In genomic region chr2:112513036-112513435, GRCm38 (mm10) we compare ENCODE assay signal across 25 mouse cellular contexts. TPM values are rescaled to one million over a fixed set of nuclear protein-coding genes. Genes with fewer than 3 reads are reported as not detected.
DNase-seq lines count a peak whose midpoint lies in the region; ATAC-seq and TF ChIP-seq lines count a peak whose summit lies in the region.
"Had no signal": no experiment of that assay in that cellular context is flagged by ENCODE, and none has a peak within 500 bp of the region (broad histone marks: within the 10 kb centered on the region; RNA-seq: fewer than 3 reads in every experiment).

No protein-coding gene starts in this region.

- 93% methylated on average over 1 of the region's 1 CpGs for WGBS in hindbrain, postnatal 0 days
- 93% methylated on average over 1 of the region's 1 CpGs for WGBS in hindbrain, embryonic 14.5 days
- 91% methylated on average over 1 of the region's 1 CpGs for WGBS in lung, embryonic 14.5 days
- WGBS in lung, adult 2 months: 91% methylated on average over 1 of the region's 1 CpGs
- WGBS in forebrain, embryonic 11.5 days: 76% methylated on average over 1 of the region's 1 CpGs

- no peak overlapping the region for H3K4me3 ChIP-seq in hindbrain, postnatal 0 days (ENCODE audit: low read length)
- no peak overlapping the region for H3K4me3 ChIP-seq in hindbrain, embryonic 14.5 days (replicated peaks; ENCODE audit: low read length)
- H3K4me3 ChIP-seq in lung, embryonic 14.5 days (ENCODE audit: low read depth, low read length): no peak overlapping the region
- no peak overlapping the region for H3K4me3 ChIP-seq in lung, adult 2 months (replicated peaks; ENCODE audit: extremely low read depth, low read depth, low read length)
- no peak overlapping the region for H3K4me3 ChIP-seq in forebrain, embryonic 11.5 days (ENCODE audit: low read depth, low read length)
- H3K4me3 ChIP-seq: embryonic facial prominence, embryonic 15.5 days; gastrocnemius, adult 2 months; heart, embryonic 13.5 days; limb, embryonic 12.5 days; midbrain, embryonic 12.5 days; stomach, embryonic 15.5 days had no signal

- TF ChIP-seq CTCF in hindbrain, postnatal 0 days (IDR thresholded peaks at IDR 0.05; ENCODE audit: low read depth): peak; percentile 31; the same call in 1 of the 2 replicates
- no peak for TF ChIP-seq CTCF in lung, embryonic 14.5 days (IDR thresholded peaks at IDR 0.05; ENCODE audit: low read depth)
- no peak for TF ChIP-seq CTCF in lung, adult 2 months (IDR thresholded peaks at IDR 0.05; ENCODE audit: insufficient read depth, low read length)
- TF ChIP-seq CTCF in brain, embryonic 14.5 days (IDR thresholded peaks at IDR 0.05; ENCODE audit: borderline replicate concordance, extremely low read depth, insufficient read depth, insufficient read length): peak; percentile 17; the same call in 1 of the 2 replicates

- H3K9me3 ChIP-seq in hindbrain, postnatal 0 days (ENCODE audit: low read length): no peaks in the 10 kb centered on the region
- no peaks in the 10 kb centered on the region for H3K9me3 ChIP-seq in hindbrain, embryonic 14.5 days (ENCODE audit: control insufficient read depth, low read length)
- no peaks in the 10 kb centered on the region for H3K9me3 ChIP-seq in lung, embryonic 14.5 days (ENCODE audit: low read depth, low read length)
- no peaks in the 10 kb centered on the region for H3K9me3 ChIP-seq in forebrain, embryonic 11.5 days (ENCODE audit: control insufficient read depth, low read length)
- H3K9me3 ChIP-seq: embryonic facial prominence, embryonic 15.5 days; heart, embryonic 13.5 days; limb, embryonic 12.5 days; midbrain, embryonic 12.5 days; stomach, embryonic 15.5 days had no signal

- no peaks in the 10 kb centered on the region for H3K4me1 ChIP-seq in hindbrain, postnatal 0 days (ENCODE audit: insufficient read depth, low read length)
- H3K4me1 ChIP-seq in hindbrain, embryonic 14.5 days (replicated peaks; ENCODE audit: control insufficient read depth, insufficient read depth, low read length): no peaks in the 10 kb centered on the region
- H3K4me1 ChIP-seq in lung, embryonic 14.5 days (ENCODE audit: insufficient read depth): no peaks in the 10 kb centered on the region
- H3K4me1 ChIP-seq in lung, adult 2 months (ENCODE audit: control insufficient read depth, insufficient read depth, low read length): no peaks in the 10 kb centered on the region; the same call in 1 of the 2 replicates
- H3K4me1 ChIP-seq in forebrain, embryonic 11.5 days (replicated peaks; ENCODE audit: control insufficient read depth, insufficient read depth, low read length): no peaks in the 10 kb centered on the region
- H3K4me1 ChIP-seq: embryonic facial prominence, embryonic 15.5 days; limb, embryonic 12.5 days; midbrain, embryonic 12.5 days; stomach, embryonic 15.5 days had no signal

- DNase-seq in hindbrain, postnatal 0 days (ENCODE audit: low spot score): no peak
- DNase-seq in hindbrain, embryonic 14.5 days (ENCODE audit: low spot score): no peak
- no peak for DNase-seq in lung, embryonic 14.5 days
- no peak for DNase-seq in lung, adult 2 months
- DNase-seq in brain, embryonic 14.5 days (ENCODE audit: low read depth): no peak
- no peak for DNase-seq in forebrain, embryonic 11.5 days (ENCODE audit: low spot score)
- DNase-seq in embryo, embryonic 10.5 days (ENCODE audit: low spot score): no peak
- DNase-seq: adrenal gland, adult 8-10 months; cerebellum, adult 11 months; cerebellum, postnatal 14 days; gastrocnemius, adult 2 months; heart, postnatal 36 days; kidney, postnatal 4 days; lung, adult 18-20 months; thymus, adult 2 months had no signal

- no peak overlapping the region for H3K4me2 ChIP-seq in hindbrain, postnatal 0 days (ENCODE audit: low read depth, low read length)
- no peak overlapping the region for H3K4me2 ChIP-seq in hindbrain, embryonic 14.5 days (replicated peaks)
- no peak overlapping the region for H3K4me2 ChIP-seq in lung, embryonic 14.5 days
- H3K4me2 ChIP-seq in forebrain, embryonic 11.5 days (ENCODE audit: low read depth, low read length, severe bottlenecking): no peak overlapping the region
- H3K4me2 ChIP-seq: embryonic facial prominence, embryonic 15.5 days; heart, embryonic 13.5 days; limb, embryonic 12.5 days; midbrain, embryonic 12.5 days; stomach, embryonic 15.5 days had no signal

- H3K27ac ChIP-seq in hindbrain, postnatal 0 days: no peak overlapping the region
- H3K27ac ChIP-seq in hindbrain, embryonic 14.5 days: no peak overlapping the region
- H3K27ac ChIP-seq in lung, embryonic 14.5 days (ENCODE audit: low read depth): no peak overlapping the region
- H3K27ac ChIP-seq in forebrain, embryonic 11.5 days (ENCODE audit: low read depth, low read length): no peak overlapping the region
- H3K27ac ChIP-seq: embryonic facial prominence, embryonic 15.5 days; gastrocnemius, adult 2 months; heart, embryonic 13.5 days; limb, embryonic 12.5 days; macrophage; midbrain, embryonic 12.5 days; stomach, embryonic 15.5 days had no signal

- H3K36me3 ChIP-seq in hindbrain, postnatal 0 days (ENCODE audit: insufficient read depth, low read length): no peaks in the 10 kb centered on the region
- H3K36me3 ChIP-seq in hindbrain, embryonic 14.5 days (replicated peaks; ENCODE audit: control insufficient read depth, insufficient read depth): no peaks in the 10 kb centered on the region
- H3K36me3 ChIP-seq in lung, embryonic 14.5 days (ENCODE audit: insufficient read depth): no peaks in the 10 kb centered on the region
- no peaks in the 10 kb centered on the region for H3K36me3 ChIP-seq in forebrain, embryonic 11.5 days (ENCODE audit: control insufficient read depth, insufficient read depth, low read length)
- H3K36me3 ChIP-seq: embryonic facial prominence, embryonic 15.5 days; heart, embryonic 13.5 days; midbrain, embryonic 12.5 days; stomach, embryonic 15.5 days had no signal

- TF ChIP-seq POLR2A in lung, adult 2 months (IDR thresholded peaks at IDR 0.05; ENCODE audit: borderline replicate concordance, extremely low read depth, low read depth, low read length): no peak
- no peak for TF ChIP-seq POLR2A in brain, embryonic 14.5 days (IDR thresholded peaks at IDR 0.05; ENCODE audit: borderline replicate concordance, extremely low read depth, insufficient read depth, insufficient read length, poor library complexity, severe bottlenecking)

- no peaks in the 10 kb centered on the region for H3K27me3 ChIP-seq in hindbrain, postnatal 0 days (ENCODE audit: insufficient read depth, low read length)
- no peaks in the 10 kb centered on the region for H3K27me3 ChIP-seq in hindbrain, embryonic 14.5 days (ENCODE audit: control insufficient read depth, insufficient read depth, low read length)
- H3K27me3 ChIP-seq in lung, embryonic 14.5 days (ENCODE audit: insufficient read depth, low read length): no peaks in the 10 kb centered on the region
- no peaks in the 10 kb centered on the region for H3K27me3 ChIP-seq in forebrain, embryonic 11.5 days (ENCODE audit: control insufficient read depth, insufficient read depth, low read length)
- H3K27me3 ChIP-seq: embryonic facial prominence, embryonic 15.5 days; heart, embryonic 13.5 days; limb, embryonic 12.5 days; midbrain, embryonic 12.5 days; stomach, embryonic 15.5 days had no signal

- no peak for ATAC-seq in hindbrain, postnatal 0 days
- no peak for ATAC-seq in hindbrain, embryonic 14.5 days (ENCODE audit: low FRiP score)
- ATAC-seq in lung, embryonic 14.5 days (ENCODE audit: insufficient read depth): peak; percentile 47; the same call in 1 of the 2 replicates
- 0 out of 2 replicates have a peak, but pooled peaks have one; percentile 19 for ATAC-seq in neutrophil, adult 5-6 weeks (ENCODE audit: extremely low read depth, insufficient number of reproducible peaks, low FRiP score, poor library complexity, severe bottlenecking)
- no peak for ATAC-seq in forebrain, embryonic 11.5 days (replicated peaks; ENCODE audit: low FRiP score)
- ATAC-seq: hindbrain, embryonic 16.5 days had no signal

- no peak overlapping the region for H3K9ac ChIP-seq in hindbrain, postnatal 0 days (replicated peaks; ENCODE audit: low read length)
- no peak overlapping the region for H3K9ac ChIP-seq in hindbrain, embryonic 14.5 days
- H3K9ac ChIP-seq in lung, embryonic 14.5 days: no peak overlapping the region
- no peak overlapping the region for H3K9ac ChIP-seq in forebrain, embryonic 11.5 days (ENCODE audit: low read length)
- H3K9ac ChIP-seq: embryonic facial prominence, embryonic 15.5 days; heart, embryonic 13.5 days; limb, embryonic 12.5 days; midbrain, embryonic 12.5 days; stomach, embryonic 15.5 days had no signal

RNA-seq across cellular contexts. Expression of gene Aven, which starts 20.3 kb away (rescaled TPM):
- total RNA-seq in hindbrain, postnatal 0 days (2014; rRNA removed): 6.8 and 10.9 TPM in 2 replicates
- polyA plus RNA-seq in hindbrain, postnatal 0 days (2015; fragmentation: Nextera tagmentation; extraction: Ambion mirVana): 3.0 and 3.3 TPM in 2 replicates
- 3.9 and 6.2 TPM in 2 replicates for polyA plus RNA-seq in hindbrain, embryonic 14.5 days (2014; fragmentation: Nextera tagmentation; extraction: Ambion mirVana)
- 7.2 and 7.8 TPM in 2 replicates for polyA plus RNA-seq in lung, embryonic 14.5 days (2014; fragmentation: Nextera tagmentation; extraction: Ambion mirVana)
- polyA plus RNA-seq in lung, adult 2 months (2012; rRNA removed): 2.3 and 2.5 TPM in 2 replicates
- 6.5 and 7.2 TPM in 2 replicates for polyA plus RNA-seq in brain, embryonic 14.5 days (2012; rRNA removed)
- 10.4 and 14.1 TPM in 2 replicates for total RNA-seq in neutrophil, adult 5-6 weeks (2017)
- 5.2 and 6.1 TPM in 2 replicates for polyA plus RNA-seq in forebrain, embryonic 11.5 days (2014; fragmentation: Nextera tagmentation; extraction: Ambion mirVana)

RNA-seq across cellular contexts. Expression of gene Chrm5, which starts 32.5 kb away (rescaled TPM):
- total RNA-seq in hindbrain, postnatal 0 days (2014; rRNA removed): 2.8 and 3.5 TPM in 2 replicates
- polyA plus RNA-seq in hindbrain, postnatal 0 days (2015; fragmentation: Nextera tagmentation; extraction: Ambion mirVana): 1.3 and 1.5 TPM in 2 replicates
- 1.2 and 1.3 TPM in 2 replicates for polyA plus RNA-seq in hindbrain, embryonic 14.5 days (2014; fragmentation: Nextera tagmentation; extraction: Ambion mirVana)
- not detected in 2 replicates for polyA plus RNA-seq in lung, embryonic 14.5 days (2014; fragmentation: Nextera tagmentation; extraction: Ambion mirVana)
- not detected in 2 replicates for polyA plus RNA-seq in lung, adult 2 months (2012; rRNA removed)
- polyA plus RNA-seq in brain, embryonic 14.5 days (2012; rRNA removed): 0.21 and 0.63 TPM in 2 replicates
- total RNA-seq in neutrophil, adult 5-6 weeks (2017): not detected in 2 replicates
- 0.27 TPM in 1 of 2 replicates, not detected in the other for polyA plus RNA-seq in forebrain, embryonic 11.5 days (2014; fragmentation: Nextera tagmentation; extraction: Ambion mirVana)
- total RNA-seq: adrenal gland, adult 8-10 months; heart, postnatal 36 days had no signal
- polyA plus RNA-seq: embryonic facial prominence, embryonic 15.5 days; gonadal fat pad, adult 2 months; heart, embryonic 13.5 days; limb, embryonic 12.5 days; macrophage; stomach, embryonic 15.5 days; thymus, adult 2 months; urinary bladder, adult 2 months had no signal

RNA-seq across cellular contexts. Expression of gene Emc7, which starts 58.2 kb away (rescaled TPM):
- total RNA-seq in hindbrain, postnatal 0 days (2014; rRNA removed): 15.3 and 15.9 TPM in 2 replicates
- 36.3 and 37.8 TPM in 2 replicates for polyA plus RNA-seq in hindbrain, postnatal 0 days (2015; fragmentation: Nextera tagmentation; extraction: Ambion mirVana)
- 24.0 and 24.6 TPM in 2 replicates for polyA plus RNA-seq in hindbrain, embryonic 14.5 days (2014; fragmentation: Nextera tagmentation; extraction: Ambion mirVana)
- polyA plus RNA-seq in lung, embryonic 14.5 days (2014; fragmentation: Nextera tagmentation; extraction: Ambion mirVana): 15.8 and 17.3 TPM in 2 replicates
- 7.2 and 8.9 TPM in 2 replicates for polyA plus RNA-seq in lung, adult 2 months (2012; rRNA removed)
- 10.0 and 10.2 TPM in 2 replicates for polyA plus RNA-seq in brain, embryonic 14.5 days (2012; rRNA removed)
- 8.7 and 9.9 TPM in 2 replicates for total RNA-seq in neutrophil, adult 5-6 weeks (2017)
- polyA plus RNA-seq in forebrain, embryonic 11.5 days (2014; fragmentation: Nextera tagmentation; extraction: Ambion mirVana): 9.9 and 11.6 TPM in 2 replicates

Comparison
In these comparisons a context has a peak if more than half of its experiments do, and no peak if none do; other contexts are left out.
1. ATAC-seq: peak in lung, embryonic 14.5 days (single experiment) and neutrophil, adult 5-6 weeks (single experiment); none in hindbrain, postnatal 0 days (single experiment), hindbrain, embryonic 14.5 days (single experiment) and forebrain, embryonic 11.5 days (single experiment).
2. CTCF ChIP-seq: peak in hindbrain, postnatal 0 days (single experiment) and brain, embryonic 14.5 days (single experiment); none in lung, embryonic 14.5 days (single experiment) and lung, adult 2 months (single experiment).